Mouse (Mus musculus): Measurements from ENCODE around the gene Ift52. TPM values are rescaled to one million over a fixed set of nuclear protein-coding genes. Genes with fewer than 3 reads are reported as not detected.

Ift52 gene
- polyA plus RNA-seq (2015; fragmentation: Nextera tagmentation; extraction: Ambion mirVana), result 28.1 and 30.8 TPM in 2 replicates

GRCm38 (mm10) chr2:163016916-163017743 lies at the start of gene Ift52:
Ift52 (plus strand) TSS chr2:163017354.

GRCm38 (mm10) chr2:162987218-162987617 lies 29.9 kb upstream of the Ift52 start, which contains the start of gene Sgk2:
Sgk2 (plus strand) TSS chr2:162987330.

GRCm38 (mm10) chr2:163054335-163054840 lies 37.2 kb downstream of the Ift52 start, which contains the start of gene Mybl2:
Mybl2 (plus strand) TSS chr2:163054687.

GRCm38 (mm10) chr2:163087728-163088127 lies 70.6 kb downstream of the Ift52 start, which contains the start of gene Gtsf1l:
Gtsf1l (minus strand) TSS chr2:163087855.

Other genes with a start within 250 kb of the Ift52 start
- 100 and 102 TPM in 2 replicates for gene Srsf6, start 85.8 kb upstream of the Ift52 start, polyA plus RNA-seq (2015; fragmentation: Nextera tagmentation; extraction: Ambion mirVana)
- gene L3mbtl1, start 73.9 kb upstream of the Ift52 start, polyA plus RNA-seq (2015; fragmentation: Nextera tagmentation; extraction: Ambion mirVana), result 0.07 TPM in 2 replicates
- gene Sgk2, start 30.0 kb upstream of the Ift52 start, polyA plus RNA-seq (2015; fragmentation: Nextera tagmentation; extraction: Ambion mirVana), result 0.12 TPM in 1 of 2 replicates, not detected in the other
- gene Mybl2, start 37.3 kb downstream of the Ift52 start, polyA plus RNA-seq (2015; fragmentation: Nextera tagmentation; extraction: Ambion mirVana), result 44.8 and 52.3 TPM in 2 replicates
- 0.22 TPM in 1 of 2 replicates, not detected in the other for gene Gtsf1l, start 70.5 kb downstream of the Ift52 start, polyA plus RNA-seq (2015; fragmentation: Nextera tagmentation; extraction: Ambion mirVana)
- 0.75 and 0.84 TPM in 2 replicates for gene Tox2, start 185.8 kb downstream of the Ift52 start, polyA plus RNA-seq (2015; fragmentation: Nextera tagmentation; extraction: Ambion mirVana)